Mouse (Mus musculus) liver, adult (tissue): Measurements from ENCODE around the gene Sem1.

ENCODE experiments used
- GATA4 ChIP-seq: IDR thresholded peaks from 2 replicates; pipeline ENCODE4 v1.6.1; 2014; ENCODE audit warnings: mild to moderate bottlenecking, low read length; ENCODE audit not compliant: insufficient replicate concordance

The Sem1 gene

GRCm38 (mm10) chr6:6578304-6579149 is at the start of gene Sem1:
Sem1 (minus strand) TSS chr6:6578663.
- no peak for TF ChIP-seq GATA4

GRCm38 (mm10) chr6:6622846-6623749 is 44.6 kb upstream of the Sem1 start:
- TF ChIP-seq GATA4, result no peak

GRCm38 (mm10) chr6:6603561-6604544 is 25.4 kb upstream of the Sem1 start:
- no peak for TF ChIP-seq GATA4

GRCm38 (mm10) chr6:6586313-6586712 is 7.8 kb upstream of the Sem1 start:
- TF ChIP-seq GATA4, result no peak

GRCm38 (mm10) chr6:6581849-6582248 is 3.4 kb upstream of the Sem1 start:
- TF ChIP-seq GATA4, result no peak

- no peak for TF ChIP-seq GATA4
Observed at GRCm38 (mm10) chr6:6577741-6578284, 650 bp downstream of the Sem1 start.

GRCm38 (mm10) chr6:6577291-6577690 is 1.2 kb downstream of the Sem1 start:
- TF ChIP-seq GATA4, result no peak

- no peak for TF ChIP-seq GATA4
Observed at GRCm38 (mm10) chr6:6575796-6576195, 2.7 kb downstream of the Sem1 start.

GRCm38 (mm10) chr6:6568436-6568835 is 10.0 kb downstream of the Sem1 start:
- TF ChIP-seq GATA4, result no peak

- no peak for TF ChIP-seq GATA4
Observed at GRCm38 (mm10) chr6:6563691-6564090, 14.8 kb downstream of the Sem1 start.

- TF ChIP-seq GATA4, result no peak
Observed at GRCm38 (mm10) chr6:6562716-6563115, 15.7 kb downstream of the Sem1 start.

- TF ChIP-seq GATA4, result no peak
Observed at GRCm38 (mm10) chr6:6557647-6558046, 20.8 kb downstream of the Sem1 start.

- TF ChIP-seq GATA4, result no peak
Observed at GRCm38 (mm10) chr6:6552006-6552405, 26.5 kb downstream of the Sem1 start.

GRCm38 (mm10) chr6:6547997-6548396 is 30.5 kb downstream of the Sem1 start:
- no peak for TF ChIP-seq GATA4
